Mouse (Mus musculus) embryonic facial prominence, embryonic 11.5 days (tissue): ENCODE results near the gene Ppm1l. TPM values are rescaled to one million over a fixed set of nuclear protein-coding genes. Genes with fewer than 3 reads are reported as not detected.

Experiments
- ATAC-seq: fragments of 200-750 bp; cut with Nextera tagmentation; replicated peaks from 2 replicates; pipeline ENCODE4 v1.8.0; 2017; ENCODE audit warnings: low read depth; ENCODE audit not compliant: insufficient number of reproducible peaks, low FRiP score, low TSS enrichment
- DNase-seq: peaks from one replicate; pipeline ENCODE4 v3.0.0-alpha.2; 2015; ENCODE audit warnings: low spot score
- H3K27ac ChIP-seq: fragments of 300-500 bp; sonication (generic); replicated peaks from 2 replicates; pipeline ENCODE4 v1.5.1; 2014; ENCODE audit warnings: mild to moderate bottlenecking, low read depth, low read length, control low read depth
- H3K27me3 ChIP-seq: fragments of 300-500 bp; sonication (generic); 2 replicates; pipeline ENCODE4 v1.6.1; 2014; ENCODE audit warnings: mild to moderate bottlenecking, low read length, moderate library complexity, mixed read lengths; ENCODE audit not compliant: control insufficient read depth, insufficient read depth
- H3K36me3 ChIP-seq: fragments of 300-500 bp; sonication (generic); replicated peaks from 2 replicates; pipeline ENCODE4 v1.6.1; 2014; ENCODE audit warnings: low read depth, mild to moderate bottlenecking, low read length, moderate library complexity, mixed read lengths; ENCODE audit not compliant: control insufficient read depth, insufficient read depth
- H3K4me1 ChIP-seq: fragments of 300-500 bp; sonication (generic); 2 replicates; pipeline ENCODE4 v1.6.1; 2014; ENCODE audit warnings: low read length, mixed read lengths; ENCODE audit not compliant: control insufficient read depth, insufficient read depth
- H3K4me2 ChIP-seq: fragments of 300-500 bp; sonication (generic); 2 replicates; pipeline ENCODE4 v1.6.1; 2014; ENCODE audit warnings: low read depth, mild to moderate bottlenecking, control low read depth, low read length, moderate library complexity
- H3K4me3 ChIP-seq: fragments of 300-500 bp; sonication (generic); 2 replicates; pipeline ENCODE4 v1.5.1; 2014; ENCODE audit warnings: low read depth, low read length, control low read depth
- H3K9ac ChIP-seq: fragments of 300-500 bp; sonication (generic); replicated peaks from 2 replicates; pipeline ENCODE4 v1.6.1; 2014; ENCODE audit warnings: mild to moderate bottlenecking, control low read depth, low read length
- H3K9me3 ChIP-seq: fragments of 300-500 bp; sonication (generic); replicated peaks from 2 replicates; pipeline ENCODE4 v1.6.1; 2016; ENCODE audit warnings: mild to moderate bottlenecking, low read length, inconsistent platforms, mixed read lengths; ENCODE audit not compliant: control insufficient read depth
- WGBS: fragments of 180-500 bp; shearing (Covaris S2); extraction: QIAGEN DNeasy Blood & Tissue Kit; methylation state at CpG from one replicate; pipeline ENCODE4 v1.1.7; 2014; 5-methylcytosine and 5-hydroxymethylcytosine counted together
- polyA plus RNA-seq: library from polyadenylated mRNA; unstranded; fragments of >200 nt; fragmentation: Nextera tagmentation; extraction: Ambion mirVana; gene quantifications from 2 replicates; pipeline ENCODE4 v1.2.1, GENCODE M21; 2014

The Ppm1l gene
- polyA plus RNA-seq, 1 experiment from 2014 or later: 9.3 TPM

- Histone ChIP-seq H3K9ac (no peak overlapping the region), H3K9me3 (no peaks in the 10 kb centered on the region), H3K4me1 (no peaks in the 10 kb centered on the region), H3K36me3 (no peaks in the 10 kb centered on the region), H3K27me3 (no peaks in the 10 kb centered on the region), H3K27ac (no peak overlapping the region), H3K4me3 (no peak overlapping the region), H3K4me2 (no peak overlapping the region)
- DNase-seq (no peak), ATAC-seq (no peak)
- WGBS: 47% methylated on average over 7 of the region's 7 CpGs
Measured at GRCm38 (mm10) chr3:69511881-69512280, 195.2 kb downstream of the Ppm1l start.

GRCm38 (mm10) chr3:69512402-69512801, 195.7 kb downstream of the Ppm1l start:
- Histone ChIP-seq H3K9me3 (no peaks in the 10 kb centered on the region), H3K27ac (no peak overlapping the region), H3K4me2 (no peak overlapping the region), H3K9ac (no peak overlapping the region), H3K36me3 (no peaks in the 10 kb centered on the region), H3K4me1 (no peaks in the 10 kb centered on the region), H3K27me3 (no peaks in the 10 kb centered on the region), H3K4me3 (no peak overlapping the region)
- WGBS: 61% methylated on average over 7 of the region's 7 CpGs
- ATAC-seq (no peak), DNase-seq (no peak)

- Histone ChIP-seq H3K9ac (no peak overlapping the region), H3K4me2 (no peak overlapping the region), H3K36me3 (no peaks in the 10 kb centered on the region), H3K9me3 (no peaks in the 10 kb centered on the region), H3K4me3 (no peak overlapping the region), H3K27me3 (no peaks in the 10 kb centered on the region), H3K4me1 (no peaks in the 10 kb centered on the region), H3K27ac (no peak overlapping the region)
- DNase-seq (no peak), ATAC-seq (0 out of 2 replicates have a peak, but pooled peaks have one; percentile 61)
- 73% methylated on average over 13 of the region's 13 CpGs for WGBS
Measured at GRCm38 (mm10) chr3:69515730-69516350, 199.2 kb downstream of the Ppm1l start.

GRCm38 (mm10) chr3:69519188-69519587, 202.5 kb downstream of the Ppm1l start:
- Histone ChIP-seq H3K4me2 (no peak overlapping the region), H3K4me3 (no peak overlapping the region), H3K36me3 (no peaks in the 10 kb centered on the region), H3K27me3 (no peaks in the 10 kb centered on the region), H3K9ac (no peak overlapping the region), H3K4me1 (no peaks in the 10 kb centered on the region), H3K27ac (no peak overlapping the region), H3K9me3 (no peaks in the 10 kb centered on the region)
- no peak for ATAC-seq
- no peak for DNase-seq
- 89% methylated on average over 9 of the region's 9 CpGs for WGBS

- DNase-seq (peak; percentile 54), ATAC-seq (0 out of 2 replicates have a peak, but pooled peaks have one; percentile 36)
- Histone ChIP-seq H3K4me3 (no peak overlapping the region), H3K9me3 (no peaks in the 10 kb centered on the region), H3K27ac (no peak overlapping the region), H3K27me3 (no peaks in the 10 kb centered on the region), H3K4me1 (no peaks in the 10 kb centered on the region), H3K36me3 (no peaks in the 10 kb centered on the region), H3K9ac (no peak overlapping the region), H3K4me2 (no peak overlapping the region)
- WGBS: 61% methylated on average over 21 of the region's 21 CpGs
Measured at GRCm38 (mm10) chr3:69519789-69520558, 203.3 kb downstream of the Ppm1l start.

- 89% methylated on average over 3 of the region's 3 CpGs for WGBS
- no peak for DNase-seq
Measured at GRCm38 (mm10) chr3:69522270-69522669, 205.6 kb downstream of the Ppm1l start.

GRCm38 (mm10) chr3:69524356-69525071, 207.9 kb downstream of the Ppm1l start:
- ATAC-seq: no peak
- Histone ChIP-seq H3K4me1 (no peaks in the 10 kb centered on the region), H3K27me3 (no peaks in the 10 kb centered on the region)

More at GRCm38 (mm10) chr3:69522270-69522669, 205.6 kb downstream of the Ppm1l start:
- Histone ChIP-seq H3K4me1 (no peaks in the 10 kb centered on the region), H3K9ac (no peak overlapping the region), H3K4me3 (no peak overlapping the region), H3K4me2 (no peak overlapping the region), H3K36me3 (no peaks in the 10 kb centered on the region), H3K27ac (no peak overlapping the region), H3K27me3 (no peaks in the 10 kb centered on the region), H3K9me3 (no peaks in the 10 kb centered on the region)
- no peak for ATAC-seq

More at GRCm38 (mm10) chr3:69524356-69525071, 207.9 kb downstream of the Ppm1l start:
- WGBS: 83% methylated on average over 8 of the region's 8 CpGs
- H3K9me3 ChIP-seq: no peaks in the 10 kb centered on the region
- H3K36me3 ChIP-seq: no peaks in the 10 kb centered on the region
- H3K4me3 ChIP-seq: no peak overlapping the region
- H3K27ac ChIP-seq: no peak overlapping the region
- DNase-seq: no peak
- no peak overlapping the region for H3K4me2 ChIP-seq
- no peak overlapping the region for H3K9ac ChIP-seq
